Mouse (Mus musculus) retina, adult 2 months (tissue): ENCODE measurements at regions not wholly inside any gene's neighbourhood (a gene's known extent, or its start where the extent isn't known, plus 50 kb on each side); places are given as distances from the start of the nearest gene placed in this dataset.

ENCODE experiments used
- DNase-seq: peaks from one replicate; pipeline ENCODE4 v3.0.0-alpha.2; 2012; ENCODE audit warnings: low read depth, low spot score

GRCm38 (mm10) chr11:65365751-65366559, 96.2 kb upstream of the Myocd start:
- no peak for DNase-seq

- no peak for DNase-seq
Measured at GRCm38 (mm10) chr11:65364910-65365309, 95.1 kb upstream of the Myocd start.

GRCm38 (mm10) chr11:65363846-65364245, 94.1 kb upstream of the Myocd start:
- DNase-seq = no peak

GRCm38 (mm10) chr11:65360729-65361128, 90.9 kb upstream of the Myocd start:
- no peak for DNase-seq

DNA sequence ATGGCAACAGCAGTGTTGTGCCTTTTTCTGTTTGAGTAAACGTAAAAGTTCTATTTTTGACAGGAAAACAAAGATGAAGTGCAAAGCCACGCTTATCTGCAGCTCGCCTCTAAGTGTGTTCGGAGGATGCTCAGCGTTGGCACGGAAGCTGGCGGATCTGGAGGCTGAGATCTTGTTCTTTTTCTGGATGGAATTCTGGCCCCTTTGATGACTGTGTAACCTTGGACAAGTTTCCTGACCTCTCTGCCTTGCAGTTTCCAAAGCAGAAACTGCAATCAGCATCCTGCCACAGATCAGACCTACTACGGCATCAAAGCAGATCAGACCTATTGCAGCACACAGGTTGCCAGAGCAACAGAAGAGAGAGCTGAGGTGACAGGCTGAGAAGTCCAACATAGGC, 89.1 kb upstream of the Myocd start:
- no peak for DNase-seq

GRCm38 (mm10) chr11:65352516-65352915, 82.7 kb upstream of the Myocd start:
- no peak for DNase-seq

DNA sequence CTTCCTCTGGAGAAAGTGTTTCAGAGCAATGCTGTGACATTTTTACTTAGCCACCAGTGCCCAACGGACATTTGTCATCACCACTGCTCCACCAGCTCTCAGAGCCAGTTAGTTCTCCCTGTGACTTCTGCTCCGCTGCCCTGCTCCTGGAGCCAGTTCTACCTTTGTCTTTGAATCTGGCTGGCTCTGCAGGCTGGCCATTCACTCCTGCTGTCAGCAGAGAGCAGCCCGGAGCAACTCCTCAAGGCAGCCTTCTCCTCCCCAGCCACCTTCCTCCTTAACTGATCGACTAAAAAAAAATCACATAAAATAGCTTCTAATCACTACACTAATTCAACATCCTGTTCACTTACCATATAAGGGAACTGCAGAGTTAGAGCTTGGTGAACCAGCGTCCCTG, 79.2 kb upstream of the Myocd start:
- no peak for DNase-seq

GRCm38 (mm10) chr11:65341683-65342440, 72.1 kb upstream of the Myocd start:
- DNase-seq = no peak

DNA sequence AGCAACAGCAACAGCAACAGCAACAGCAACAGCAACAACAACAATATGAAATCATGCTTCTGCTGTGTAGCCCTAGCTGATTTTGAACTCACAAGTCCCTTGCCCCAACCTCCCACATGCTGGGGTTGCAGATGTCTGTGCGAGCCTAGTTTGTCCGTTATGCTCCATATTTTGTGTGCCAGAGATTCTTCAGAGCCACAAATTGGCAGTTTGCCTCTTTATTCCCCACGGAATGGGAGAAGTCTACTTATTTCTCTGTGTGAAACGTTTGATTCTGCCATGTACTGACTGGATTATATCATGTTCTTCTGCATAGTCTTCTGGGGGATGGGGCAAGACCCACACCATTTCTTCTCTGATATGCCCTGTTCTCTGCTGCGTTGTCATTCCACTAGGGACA, 64.5 kb upstream of the Myocd start:
- no peak for DNase-seq

GRCm38 (mm10) chr11:65333101-65333500, 63.3 kb upstream of the Myocd start:
- no peak for DNase-seq

- DNase-seq = no peak
Measured at GRCm38 (mm10) chr11:65322877-65323440, 53.2 kb upstream of the Myocd start.
